In genomic region chr4:102483354-102484018, GRCm38 (mm10) we compare ENCODE assay signal across 20 mouse cellular contexts.
A peak's percentile ranks its signal among the peaks of the same experiment; 100 is the strongest.
DNase-seq lines count a peak whose midpoint lies in the region; TF ChIP-seq lines count a peak whose summit lies in the region.
"Had no signal": no experiment of that assay in that cellular context is flagged by ENCODE, and none has a peak within 500 bp of the region (broad histone marks: within the 10 kb centered on the region; RNA-seq: fewer than 3 reads in every experiment).

No protein-coding gene starts in this region.

- no peaks in the 10 kb centered on the region for H3K79me2 ChIP-seq in CH12.LX (replicated peaks; ENCODE audit: control insufficient read depth, extremely low read depth, insufficient read depth, poor library complexity, severe bottlenecking)

- H3K4me2 ChIP-seq in CH12.LX (ENCODE audit: insufficient read depth, low read depth, poor library complexity, severe bottlenecking), result peak overlapping the region; percentile 93
- H3K4me2 ChIP-seq: forebrain, embryonic 15.5 days; heart, embryonic 15.5 days; lung, embryonic 14.5 days; neural tube, embryonic 13.5 days; stomach, embryonic 15.5 days had no signal

- H3K36me3 ChIP-seq in CH12.LX (replicated peaks in 1 of 2; ENCODE audit: control insufficient read depth in 1 of 2, insufficient read depth in 1 of 2, low read length in 1 of 2), result no peaks in the 10 kb centered on the region
- H3K36me3 ChIP-seq in embryonic facial prominence, embryonic 10.5 days (replicated peaks), result no peaks in the 10 kb centered on the region
- H3K36me3 ChIP-seq: forebrain, embryonic 15.5 days; heart, embryonic 15.5 days; neural tube, embryonic 13.5 days; stomach, embryonic 15.5 days had no signal

- no peak; the same call in 1 of the 2 replicates for TF ChIP-seq RAD21 in CH12.LX (IDR thresholded peaks at IDR 0.05; ENCODE audit: low read depth, low read length)

- TF ChIP-seq CTCF in left cerebral cortex, adult 2 months (IDR thresholded peaks at IDR 0.05), result no peak
- 0 out of 4 replicates have a peak, but pooled peaks of 1 of the 2 experiments have one; percentile 4 for TF ChIP-seq CTCF in CH12.LX (conservative IDR thresholded peaks at IDR 0.05 in 1 of 2, IDR thresholded peaks at IDR 0.05 in 1 of 2; ENCODE audit: low read depth in 2 of 2, low read length in 2 of 2)

- peak overlapping the region; percentile 48; the same call in 1 of the 2 replicates for H3K27ac ChIP-seq in left cerebral cortex, adult 2 months
- H3K27ac ChIP-seq in CH12.LX (ENCODE audit: insufficient read depth, low read depth), result peak overlapping the region; percentile 89
- no peak overlapping the region; the same call in 1 of the 2 replicates for H3K27ac ChIP-seq in embryonic facial prominence, embryonic 10.5 days (replicated peaks)
- H3K27ac ChIP-seq: forebrain, embryonic 15.5 days; gastrocnemius, adult 2 months; heart, embryonic 15.5 days; macrophage; neural tube, embryonic 13.5 days; stomach, embryonic 15.5 days had no signal

- TF ChIP-seq POLR2A in CH12.LX (IDR thresholded peaks at IDR 0.05; ENCODE audit: low read depth, low read length), result peak; percentile 44; the same call in 1 of the 2 replicates

- peaks cover 15 to 21% of the 10 kb centered on the region in 2 experiments for H3K4me1 ChIP-seq in CH12.LX (ENCODE audit: control insufficient read depth in 1 of 2, insufficient read depth in 2 of 2)
- H3K4me1 ChIP-seq in embryonic facial prominence, embryonic 10.5 days, result peaks cover 16% of the 10 kb centered on the region
- H3K4me1 ChIP-seq: stomach, embryonic 15.5 days had no signal

- dilution Hi-C loops in CH12.LX (cut with MboI; ENCODE audit: extremely low pct_ligation_motif_present, extremely low pct_unique_long_range_greater_than_20kb, low sequenced_read_pairs), result loop anchor here (25.0 kb wide), 1 partner anchor 246 kb away; no protein-coding TSS in a partner anchor

- H3K9me3 ChIP-seq in CH12.LX (replicated peaks; ENCODE audit: low read length), result no peaks in the 10 kb centered on the region
- H3K9me3 ChIP-seq in embryonic facial prominence, embryonic 10.5 days, result no peaks in the 10 kb centered on the region
- H3K9me3 ChIP-seq: forebrain, embryonic 15.5 days; heart, embryonic 15.5 days; neural tube, embryonic 13.5 days; stomach, embryonic 15.5 days had no signal

- WGBS in embryonic facial prominence, embryonic 10.5 days, result 23% methylated on average over 7 of the region's 7 CpGs

- peak overlapping the region; percentile 57 for H3K9ac ChIP-seq in CH12.LX (ENCODE audit: insufficient read depth, low read depth)
- H3K9ac ChIP-seq: forebrain, embryonic 15.5 days; heart, embryonic 15.5 days; lung, embryonic 14.5 days; neural tube, embryonic 13.5 days; stomach, embryonic 15.5 days had no signal

- intact Hi-C loops in left cerebral cortex, adult 2 months (cut with DNase I), result loop anchor here (10.0 kb wide), 1 partner anchor 159 kb away; no protein-coding TSS in a partner anchor
- intact Hi-C loops in left cerebral cortex, postnatal 36 days (cut with DNase I), result loop anchor here (10.0 kb wide), 1 partner anchor 169 kb away; no protein-coding TSS in a partner anchor

- DNase-seq in heart, adult 11 months, result peak; percentile 53
- no peak for DNase-seq in heart, adult 18-20 months
- no peak for DNase-seq in left cerebral cortex, adult 2 months (ENCODE audit: extremely low spot score in 1 of 2, low spot score in 2 of 2)
- DNase-seq in left cerebral cortex, postnatal 36 days (ENCODE audit: low spot score in 2 of 2), result no peak
- DNase-seq in CH12.LX (ENCODE audit: extremely low read depth), result peak; percentile 78
- DNase-seq in embryonic facial prominence, embryonic 10.5 days (ENCODE audit: low spot score), result peak; percentile 29
- no peak for DNase-seq in spleen, postnatal 14 days (ENCODE audit: low spot score in 2 of 2)
- no peak for DNase-seq in lung, postnatal 10 days
- DNase-seq: adrenal gland, postnatal 14 days; cerebellum, adult 18-20 months; gastrocnemius, adult 2 months; lung, embryonic 14.5 days; spleen, adult 18-20 months; thymus, postnatal 14 days had no signal

- TF ChIP-seq EP300 in CH12.LX (IDR thresholded peaks at IDR 0.05; ENCODE audit: low read length), result peak; percentile 80

- no peak overlapping the region for H3K4me3 ChIP-seq in left cerebral cortex, adult 2 months
- H3K4me3 ChIP-seq in CH12.LX (replicated peaks in 1 of 3; ENCODE audit: low read depth in 2 of 3, low read length in 2 of 3, poor library complexity in 1 of 3), result no peak overlapping the region
- H3K4me3 ChIP-seq in embryonic facial prominence, embryonic 10.5 days, result no peak overlapping the region
- H3K4me3 ChIP-seq: forebrain, embryonic 15.5 days; gastrocnemius, adult 2 months; heart, embryonic 15.5 days; neural tube, embryonic 13.5 days; stomach, embryonic 15.5 days had no signal

- in situ Hi-C loops in CH12.LX (cut with MboI; ENCODE audit: low pct_ligation_motif_present, low pct_unique_long_range_greater_than_20kb, low sequenced_read_pairs), result loop anchor here (5.0 to 25.0 kb wide), 2 partner anchors 256 to 479 kb away; no protein-coding TSS in a partner anchor

- H3K27me3 ChIP-seq in CH12.LX (replicated peaks), result no peaks in the 10 kb centered on the region
- peaks cover 4% of the 10 kb centered on the region; the same call in 1 of the 2 replicates for H3K27me3 ChIP-seq in embryonic facial prominence, embryonic 10.5 days (replicated peaks; ENCODE audit: low read depth, poor library complexity, severe bottlenecking)
- H3K27me3 ChIP-seq: forebrain, embryonic 15.5 days; heart, embryonic 15.5 days; neural tube, embryonic 13.5 days; Patski; stomach, embryonic 15.5 days had no signal

TF ChIP-seq in CH12.LX, 34 proteins besides CTCF, POLR2A, EP300 and RAD21:
- no peak for TF ChIP-seq ZC3H11A (IDR thresholded peaks at IDR 0.05; ENCODE audit: low read depth, low read length)
- TF ChIP-seq IRF4 (IDR thresholded peaks at IDR 0.05; ENCODE audit: low read depth, low read length), result peak; percentile 63
- TF ChIP-seq E2F4 (IDR thresholded peaks at IDR 0.05; ENCODE audit: insufficient replicate concordance, low read depth, low read length), result no peak
- no peak; the same call in 1 of the 2 replicates for TF ChIP-seq JUND (conservative IDR thresholded peaks at IDR 0.05; ENCODE audit: low read depth, low read length)
- peak; percentile 47; the same call in 1 of the 2 replicates for TF ChIP-seq NELFE (IDR thresholded peaks at IDR 0.05; ENCODE audit: low read depth, low read length)
- peak; percentile 98 for TF ChIP-seq MYC (IDR thresholded peaks at IDR 0.05; ENCODE audit: low read depth, low read length)
- TF ChIP-seq SMC3 (IDR thresholded peaks at IDR 0.05; ENCODE audit: low read depth, low read length), result no peak; the same call in 1 of the 2 replicates
- TF ChIP-seq USF2 (conservative IDR thresholded peaks at IDR 0.05; ENCODE audit: low read depth, low read length), result no peak
- TF ChIP-seq TCF12 (IDR thresholded peaks at IDR 0.05; ENCODE audit: low read depth, low read length), result peak; percentile 69; the same call in 1 of the 2 replicates
- TF ChIP-seq UBTF (IDR thresholded peaks at IDR 0.05; ENCODE audit: low read depth, low read length), result no peak
- peak; percentile 59; the same call in 1 of the 2 replicates for TF ChIP-seq MEF2A (IDR thresholded peaks at IDR 0.05; ENCODE audit: borderline replicate concordance, low read depth, low read length)
- peak; percentile 77 for TF ChIP-seq ETS1 (conservative IDR thresholded peaks at IDR 0.05; ENCODE audit: low read depth, low read length)
- TF ChIP-seq HCFC1 (IDR thresholded peaks at IDR 0.05; ENCODE audit: low read depth, low read length), result peak; percentile 41
- TF ChIP-seq BHLHE40 (IDR thresholded peaks at IDR 0.05; ENCODE audit: low read depth, low read length), result peak; percentile 84
- TF ChIP-seq KAT2A (IDR thresholded peaks at IDR 0.05; ENCODE audit: insufficient replicate concordance, low read length), result no peak
- peak; percentile 76 for TF ChIP-seq RCOR1 (conservative IDR thresholded peaks at IDR 0.05; ENCODE audit: low read depth, low read length)
- no peak for TF ChIP-seq PAX5 (IDR thresholded peaks at IDR 0.05; ENCODE audit: low read length)
- no peak for TF ChIP-seq POLR2AphosphoS2 (IDR thresholded peaks at IDR 0.05; ENCODE audit: low read depth, low read length)
- TF ChIP-seq MAZ (IDR thresholded peaks at IDR 0.05; ENCODE audit: low read depth, low read length), result 0 out of 2 replicates have a peak, but pooled peaks have one; percentile 54
- peak; percentile 11; the same call in 1 of the 2 replicates for TF ChIP-seq ELF1 (IDR thresholded peaks at IDR 0.05; ENCODE audit: low read depth, low read length)
- TF ChIP-seq USF1 (IDR thresholded peaks at IDR 0.05; ENCODE audit: low read depth, low read length), result peak; percentile 41
- TF ChIP-seq TBP (conservative IDR thresholded peaks at IDR 0.05; ENCODE audit: low read depth, low read length), result peak; percentile 31; the same call in 1 of the 2 replicates
- TF ChIP-seq CHD1 (IDR thresholded peaks at IDR 0.05; ENCODE audit: low read depth, low read length), result peak; percentile 82; the same call in 1 of the 2 replicates
- TF ChIP-seq MAX (IDR thresholded peaks at IDR 0.05; ENCODE audit: low read length), result peak; percentile 96
- TF ChIP-seq ZMIZ1 (IDR thresholded peaks at IDR 0.05; ENCODE audit: low read depth, low read length), result peak; percentile 51; the same call in 1 of the 2 replicates
- TF ChIP-seq ZKSCAN1 (IDR thresholded peaks at IDR 0.05; ENCODE audit: borderline replicate concordance, low read depth, low read length), result no peak
- TF ChIP-seq ZNF384 (IDR thresholded peaks at IDR 0.05; ENCODE audit: low read depth, low read length), result peak; percentile 43; the same call in 1 of the 2 replicates
- 0 out of 2 replicates have a peak, but pooled peaks have one; percentile 14 for TF ChIP-seq JUN (IDR thresholded peaks at IDR 0.05; ENCODE audit: insufficient read depth, low read depth, low read length)
- TF ChIP-seq CHD2 (IDR thresholded peaks at IDR 0.05; ENCODE audit: low read length), result peak; percentile 86
- TF ChIP-seq NRF1 (IDR thresholded peaks at IDR 0.05; ENCODE audit: low read depth, low read length), result no peak
- peak; percentile 60 for TF ChIP-seq SIN3A (IDR thresholded peaks at IDR 0.05; ENCODE audit: low read length)
- peak; percentile 90 for TF ChIP-seq MXI1 (IDR thresholded peaks at IDR 0.05; ENCODE audit: low read depth, low read length)
- no peak for TF ChIP-seq GABPA (IDR thresholded peaks at IDR 0.05; ENCODE audit: insufficient replicate concordance, low read depth, low read length)
- TF ChIP-seq MAFK (IDR thresholded peaks at IDR 0.05; ENCODE audit: insufficient replicate concordance, low read length), result no peak; the same call in 1 of the 2 replicates
TF ChIP-seq in CH12.LX: peak in this region for 21.

Comparison
In these comparisons a context has a peak if more than half of its experiments do, and no peak if none do; other contexts are left out.
1. DNase-seq: peak in heart, adult 11 months (single experiment), CH12.LX (single experiment) and embryonic facial prominence, embryonic 10.5 days (single experiment); none in heart, adult 18-20 months (0 of 2), left cerebral cortex, adult 2 months (0 of 2), left cerebral cortex, postnatal 36 days (0 of 2), spleen, postnatal 14 days (0 of 2) and lung, postnatal 10 days (single experiment).